ENCODE assay signal across 22 mouse cellular contexts in the genomic region with DNA sequence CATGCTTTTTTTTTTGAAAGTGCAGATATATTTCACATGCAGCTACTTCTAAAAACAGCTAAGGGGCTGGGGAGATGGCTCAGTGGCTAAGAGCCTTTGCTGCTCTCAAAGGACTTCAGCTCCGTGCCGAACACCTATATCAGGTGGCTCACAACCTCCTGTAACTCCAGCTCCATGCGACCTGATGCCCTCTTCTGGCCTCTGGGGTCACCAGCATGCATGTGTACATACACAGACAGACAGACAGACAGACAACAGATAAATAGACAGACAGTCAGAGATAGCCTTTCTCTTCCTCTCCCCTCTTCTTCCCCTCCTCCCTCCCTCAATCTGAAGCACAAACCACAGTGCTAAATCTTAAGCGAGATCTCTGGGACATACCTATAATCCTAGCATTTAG.
DNase-seq lines count a peak whose midpoint lies in the region; ATAC-seq and TF ChIP-seq lines count a peak whose summit lies in the region.
"Had no signal": no experiment of that assay in that cellular context is flagged by ENCODE, and none has a peak within 500 bp of the region (broad histone marks: within the 10 kb centered on the region; RNA-seq: fewer than 3 reads in every experiment).

No protein-coding gene starts in this region.

- no peak for TF ChIP-seq CTCF in heart, adult 2 months (IDR thresholded peaks at IDR 0.05)
- TF ChIP-seq CTCF in heart, postnatal 0 days (IDR thresholded peaks at IDR 0.05; ENCODE audit: low read depth), result no peak

- no peak for TF ChIP-seq POLR2A in heart, adult 2 months (IDR thresholded peaks at IDR 0.05; ENCODE audit: insufficient read depth, low read depth, low read length)

- DNase-seq in cerebellum, adult 11-12 months, result peak; percentile 56
- DNase-seq in cerebellum, postnatal 14 days, result no peak
- DNase-seq in heart, adult 2 months, result no peak
- no peak for DNase-seq in heart, postnatal 10 days
- DNase-seq in heart, postnatal 14 days, result no peak
- no peak for DNase-seq in heart, postnatal 0 days (ENCODE audit: low spot score)
- no peak for DNase-seq in heart, adult 8-10 months (ENCODE audit: low spot score)
- DNase-seq: adrenal gland, adult 8-10 months; adrenal gland, postnatal 25 days; embryo, embryonic 11 days; gastrocnemius, postnatal 25 days; kidney, adult 2 months had no signal

- no peaks in the 10 kb centered on the region for H3K27me3 ChIP-seq in heart, adult 2 months (ENCODE audit: control insufficient read depth, insufficient read depth, low read length)
- H3K27me3 ChIP-seq in heart, embryonic 13.5 days (replicated peaks), result no peaks in the 10 kb centered on the region
- H3K27me3 ChIP-seq in heart, postnatal 0 days (ENCODE audit: control insufficient read depth, insufficient read depth, low read length), result no peaks in the 10 kb centered on the region
- H3K27me3 ChIP-seq: embryonic facial prominence, embryonic 13.5 days; forebrain, embryonic 12.5 days; forebrain, embryonic 15.5 days; hindbrain, embryonic 12.5 days; hindbrain, embryonic 15.5 days had no signal

- H3K9ac ChIP-seq in heart, adult 2 months (ENCODE audit: low read depth, low read length), result no peak overlapping the region
- H3K9ac ChIP-seq in heart, embryonic 13.5 days, result no peak overlapping the region
- H3K9ac ChIP-seq in heart, postnatal 0 days (replicated peaks; ENCODE audit: low read depth, low read length), result no peak overlapping the region
- H3K9ac ChIP-seq: embryonic facial prominence, embryonic 13.5 days; forebrain, embryonic 12.5 days; forebrain, embryonic 15.5 days; hindbrain, embryonic 12.5 days; hindbrain, embryonic 15.5 days had no signal

- no peaks in the 10 kb centered on the region for H3K36me3 ChIP-seq in heart, adult 2 months (ENCODE audit: control insufficient read depth, insufficient read depth, low read length)
- H3K36me3 ChIP-seq in heart, embryonic 13.5 days, result peaks cover 3% of the 10 kb centered on the region; the same call in 1 of the 2 replicates
- no peaks in the 10 kb centered on the region for H3K36me3 ChIP-seq in heart, postnatal 0 days (replicated peaks; ENCODE audit: control insufficient read depth, insufficient read depth, low read length)
- H3K36me3 ChIP-seq: embryonic facial prominence, embryonic 10.5 days; embryonic facial prominence, embryonic 13.5 days; forebrain, embryonic 12.5 days; forebrain, embryonic 15.5 days; hindbrain, embryonic 12.5 days; hindbrain, embryonic 15.5 days had no signal

- no peak overlapping the region for H3K4me3 ChIP-seq in heart, adult 2 months
- H3K4me3 ChIP-seq in heart, embryonic 13.5 days, result no peak overlapping the region
- H3K4me3 ChIP-seq in heart, postnatal 0 days (ENCODE audit: low read depth, low read length), result no peak overlapping the region
- H3K4me3 ChIP-seq: embryonic facial prominence, embryonic 10.5 days; embryonic facial prominence, embryonic 13.5 days; erythroblast, embryonic 14.5 days; forebrain, embryonic 12.5 days; forebrain, embryonic 15.5 days; hindbrain, embryonic 12.5 days; hindbrain, embryonic 15.5 days had no signal

- H3K4me1 ChIP-seq in heart, adult 2 months (ENCODE audit: control insufficient read depth, insufficient read depth, low read length), result no peaks in the 10 kb centered on the region
- peaks cover 58% of the 10 kb centered on the region for H3K4me1 ChIP-seq in heart, embryonic 13.5 days
- H3K4me1 ChIP-seq in heart, postnatal 0 days (ENCODE audit: control insufficient read depth, insufficient read depth), result peaks cover 12% of the 10 kb centered on the region; the same call in 1 of the 2 replicates
- H3K4me1 ChIP-seq: embryonic facial prominence, embryonic 13.5 days had no signal

- H3K79me2 ChIP-seq in heart, adult 2 months (replicated peaks; ENCODE audit: control insufficient read depth, insufficient read depth, low read length), result no peaks in the 10 kb centered on the region

- no peak overlapping the region for H3K4me2 ChIP-seq in heart, embryonic 13.5 days
- no peak overlapping the region for H3K4me2 ChIP-seq in heart, postnatal 0 days (ENCODE audit: low read depth, low read length)
- H3K4me2 ChIP-seq: embryonic facial prominence, embryonic 13.5 days; forebrain, embryonic 12.5 days; forebrain, embryonic 15.5 days; hindbrain, embryonic 12.5 days; hindbrain, embryonic 15.5 days had no signal

- 0 out of 2 replicates have a peak, but pooled peaks cover 3% of the 10 kb centered on the region for H3K9me3 ChIP-seq in heart, embryonic 13.5 days
- no peaks in the 10 kb centered on the region for H3K9me3 ChIP-seq in heart, postnatal 0 days (replicated peaks; ENCODE audit: control insufficient read depth, low read length)
- H3K9me3 ChIP-seq: embryonic facial prominence, embryonic 10.5 days; embryonic facial prominence, embryonic 13.5 days; forebrain, embryonic 12.5 days; forebrain, embryonic 15.5 days; hindbrain, embryonic 12.5 days; hindbrain, embryonic 15.5 days had no signal

- ATAC-seq in heart, embryonic 13.5 days (ENCODE audit: extremely low read depth, insufficient number of reproducible peaks, low FRiP score, low TSS enrichment), result no peak
- no peak for ATAC-seq in heart, postnatal 0 days (ENCODE audit: insufficient read depth, low read depth)
- ATAC-seq: activated CD4-positive, CD25-positive, alpha-beta regulatory T cell, adult 4 months; forebrain, embryonic 15.5 days; intestine, postnatal 0 days had no signal

- intact Hi-C loops in heart, adult 2 months (cut with DNase I), result no loop called here
- intact Hi-C loops in heart, postnatal 10 days (cut with DNase I), result no loop called here
- intact Hi-C loops in heart, postnatal 14 days (cut with DNase I), result no loop called here

- H3K27ac ChIP-seq in heart, adult 2 months, result peak overlapping the region; percentile 36
- H3K27ac ChIP-seq in heart, embryonic 13.5 days (replicated peaks), result peak overlapping the region; percentile 82
- H3K27ac ChIP-seq in heart, postnatal 0 days (ENCODE audit: low read depth), result peak overlapping the region; percentile 57
- H3K27ac ChIP-seq: embryonic facial prominence, embryonic 10.5 days; embryonic facial prominence, embryonic 13.5 days; forebrain, embryonic 12.5 days; hindbrain, embryonic 12.5 days; hindbrain, embryonic 15.5 days had no signal

- no peak for TF ChIP-seq EP300 in heart, adult 2 months (IDR thresholded peaks at IDR 0.05; ENCODE audit: insufficient read depth, low read depth, low read length)
- no peak for TF ChIP-seq EP300 in heart, postnatal 0 days (IDR thresholded peaks at IDR 0.05; ENCODE audit: low read depth)

- 81% methylated on average over 4 of the region's 4 CpGs for WGBS in heart, adult 2 months
- WGBS in heart, embryonic 13.5 days, result 76% methylated on average over 4 of the region's 4 CpGs
- 91% methylated on average over 4 of the region's 4 CpGs for WGBS in heart, postnatal 0 days
